Mouse (Mus musculus) ovary, adult 18-20 months (tissue): ENCODE measurements around the gene Fnd3c2.
"Not testable (repeated sequence)": the region's sequence is repeated elsewhere in the genome, so short reads cannot be mapped to it uniquely, and the experiment has no call there.

ENCODE experiments used
- DNase-seq: peaks from one replicate; pipeline ENCODE4 v3.0.0; 2022; ENCODE audit warnings: low spot score, mixed read lengths

Gene Fnd3c2

GRCm38 (mm10) chrX:106255276-106255675, at the start of gene Fnd3c2:
TSS of gene Fnd3c2 (minus strand) at chrX:106255376.
- no peak for DNase-seq

GRCm38 (mm10) chrX:106284441-106284840, 29.3 kb upstream of the Fnd3c2 start:
- DNase-seq = no peak

- no peak for DNase-seq
Observed at GRCm38 (mm10) chrX:106221058-106221457, 34.1 kb downstream of the Fnd3c2 start, which contains the start of gene Taf9b. TSS of gene Taf9b (minus strand) at chrX:106221158.

- DNase-seq = peak; percentile 60
Observed at GRCm38 (mm10) chrX:106219171-106220032, 35.8 kb downstream of the Fnd3c2 start.

- no peak for DNase-seq
Observed at GRCm38 (mm10) chrX:106209100-106209499, 46.1 kb downstream of the Fnd3c2 start.

GRCm38 (mm10) chrX:106198904-106199303, 56.3 kb downstream of the Fnd3c2 start:
- no peak for DNase-seq

GRCm38 (mm10) chrX:106197308-106197707, 57.9 kb downstream of the Fnd3c2 start:
- no peak for DNase-seq

GRCm38 (mm10) chrX:106194361-106194760, 60.8 kb downstream of the Fnd3c2 start:
- DNase-seq = not testable (repeated sequence)

GRCm38 (mm10) chrX:106190091-106190490, 65.1 kb downstream of the Fnd3c2 start:
- DNase-seq = no peak

- no peak for DNase-seq
Observed at GRCm38 (mm10) chrX:106189356-106189755, 65.8 kb downstream of the Fnd3c2 start.

GRCm38 (mm10) chrX:106187737-106188136, 67.4 kb downstream of the Fnd3c2 start:
- no peak for DNase-seq

- peak; percentile 91 for DNase-seq
Observed at GRCm38 (mm10) chrX:106186713-106187649, 68.2 kb downstream of the Fnd3c2 start, which contains the start of gene Pgk1. TSS of gene Pgk1 (plus strand) at chrX:106187100.

- no peak for DNase-seq
Observed at GRCm38 (mm10) chrX:106185706-106186105, 69.5 kb downstream of the Fnd3c2 start.
